Mouse (Mus musculus): Measurements from ENCODE around the gene Csn2. TPM values are rescaled to one million over a fixed set of nuclear protein-coding genes. Genes with fewer than 3 reads are reported as not detected.

Csn2 gene
- polyA plus RNA-seq (2014; fragmentation: Nextera tagmentation; extraction: Ambion mirVana) = not detected in 2 replicates

- DNase-seq = no peak
- Histone ChIP-seq H3K4me1 (ENCODE audit: insufficient read depth) (no peaks in the 10 kb centered on the region), H3K27me3 (ENCODE audit: insufficient read depth, low read length) (no peaks in the 10 kb centered on the region), H3K27ac (ENCODE audit: low read depth) (no peak within 1 kb of the TSS), H3K4me2 (no peak within 1 kb of the TSS), H3K9ac (no peak within 1 kb of the TSS), H3K36me3 (ENCODE audit: insufficient read depth) (no peaks in the 10 kb centered on the region), H3K4me3 (ENCODE audit: low read depth, low read length) (no peak within 1 kb of the TSS), H3K9me3 (ENCODE audit: low read depth, low read length) (no peaks in the 10 kb centered on the region)
- no peak for ATAC-seq (ENCODE audit: insufficient read depth)
- 64% methylated on average over 3 of the region's 3 CpGs for WGBS
- no peak for TF ChIP-seq CTCF (IDR thresholded peaks at IDR 0.05; ENCODE audit: low read depth)
Measured at GRCm38 (mm10) chr5:87699530-87699929, at the start of gene Csn2. TSS of gene Csn2 (minus strand) at chr5:87699630.

DNA sequence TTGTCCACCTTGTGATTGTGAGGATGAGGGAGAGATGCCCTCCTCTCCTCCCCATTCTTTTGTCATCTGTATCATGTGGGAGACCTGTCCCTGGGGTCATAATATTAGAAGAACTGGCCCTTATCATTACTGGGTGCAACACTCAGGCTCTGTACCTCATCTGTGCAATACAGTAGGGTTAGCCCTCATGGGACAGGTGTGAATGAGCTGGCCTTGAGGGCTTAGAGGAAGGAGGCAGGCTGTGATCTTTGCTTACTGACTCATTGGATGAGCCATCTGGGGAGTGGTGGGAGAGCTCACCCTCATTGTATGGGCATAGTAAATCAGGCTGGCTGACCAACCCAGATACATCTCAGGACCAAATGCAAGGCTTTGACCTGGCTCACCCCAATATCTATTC is 35.4 kb upstream of the Csn2 start:
- Histone ChIP-seq H3K27me3 (ENCODE audit: insufficient read depth, low read length) (no peaks in the 10 kb centered on the region), H3K4me3 (ENCODE audit: low read depth, low read length) (no peak overlapping the region), H3K9ac (no peak overlapping the region), H3K4me1 (ENCODE audit: insufficient read depth) (no peaks in the 10 kb centered on the region), H3K27ac (ENCODE audit: low read depth) (no peak overlapping the region), H3K4me2 (no peak overlapping the region), H3K36me3 (ENCODE audit: insufficient read depth) (no peaks in the 10 kb centered on the region), H3K9me3 (ENCODE audit: low read depth, low read length) (no peaks in the 10 kb centered on the region)
- ATAC-seq (ENCODE audit: insufficient read depth) = no peak
- no peak for TF ChIP-seq CTCF (IDR thresholded peaks at IDR 0.05; ENCODE audit: low read depth)
- no peak for DNase-seq

DNA sequence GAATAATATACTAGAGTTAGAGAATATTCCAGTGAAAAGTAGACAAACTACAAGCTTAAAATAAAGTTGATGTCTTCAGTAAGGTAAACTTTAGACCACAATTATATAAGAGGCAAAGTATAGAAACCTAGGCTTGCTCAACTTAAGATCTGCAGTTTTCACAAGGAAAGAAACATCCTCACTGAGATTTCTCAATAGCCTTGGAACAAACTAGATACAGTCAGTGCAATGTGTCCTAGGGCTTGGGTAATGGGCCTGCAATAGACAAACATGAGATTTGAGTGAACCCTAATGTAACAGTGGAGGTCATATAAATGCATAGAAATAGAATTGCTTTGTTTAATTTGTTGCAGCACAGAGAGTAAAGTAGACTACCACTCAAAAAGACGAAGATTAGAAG is 6.5 kb upstream of the Csn2 start:
- ATAC-seq (ENCODE audit: insufficient read depth) = no peak
- H3K4me1 ChIP-seq (ENCODE audit: insufficient read depth) = no peaks in the 10 kb centered on the region
- no peak for TF ChIP-seq CTCF (IDR thresholded peaks at IDR 0.05; ENCODE audit: low read depth)
- H3K36me3 ChIP-seq (ENCODE audit: insufficient read depth) = no peaks in the 10 kb centered on the region
- DNase-seq = no peak
- H3K27me3 ChIP-seq (ENCODE audit: insufficient read depth, low read length) = no peaks in the 10 kb centered on the region
- no peak overlapping the region for H3K27ac ChIP-seq (ENCODE audit: low read depth)
- no peak overlapping the region for H3K9ac ChIP-seq
- no peak overlapping the region for H3K4me2 ChIP-seq
- no peak overlapping the region for H3K4me3 ChIP-seq (ENCODE audit: low read depth, low read length)
- WGBS = 60% methylated on average over 1 of the region's 1 CpGs
- H3K9me3 ChIP-seq (ENCODE audit: low read depth, low read length) = no peaks in the 10 kb centered on the region

DNA sequence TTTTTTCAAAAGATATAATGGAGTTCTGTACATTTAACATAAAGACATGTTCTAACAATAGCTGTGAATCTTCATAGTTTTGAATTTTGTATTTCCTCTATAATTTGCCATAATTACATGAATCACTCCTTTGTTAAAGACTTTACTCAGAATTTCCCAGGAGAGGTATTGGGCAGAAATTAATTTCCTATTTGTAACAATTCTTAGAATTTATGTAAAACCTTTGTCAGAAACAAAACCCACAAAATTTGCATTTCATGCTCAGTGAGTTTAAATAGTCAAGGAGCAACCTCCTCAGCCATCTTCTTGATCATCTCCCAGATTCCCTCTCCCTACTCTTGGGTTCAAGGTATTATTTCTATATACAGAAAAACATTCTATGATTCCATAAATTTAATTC is 33.5 kb downstream of the Csn2 start, which contains the start of gene Csn1s1:
TSS of gene Csn1s1 (plus strand) at position 301 of the 400 bp plus-strand sequence.
- H3K27me3 ChIP-seq (ENCODE audit: insufficient read depth, low read length) = no peaks in the 10 kb centered on the region
- no peaks in the 10 kb centered on the region for H3K9me3 ChIP-seq (ENCODE audit: low read depth, low read length)
- no peak within 1 kb of the TSS for H3K27ac ChIP-seq (ENCODE audit: low read depth)
- no peak within 1 kb of the TSS for H3K4me2 ChIP-seq
- no peak within 1 kb of the TSS for H3K9ac ChIP-seq
- H3K36me3 ChIP-seq (ENCODE audit: insufficient read depth) = no peaks in the 10 kb centered on the region
- H3K4me3 ChIP-seq (ENCODE audit: low read depth, low read length) = no peak within 1 kb of the TSS
- H3K4me1 ChIP-seq (ENCODE audit: insufficient read depth) = no peaks in the 10 kb centered on the region
- TF ChIP-seq CTCF (IDR thresholded peaks at IDR 0.05; ENCODE audit: low read depth) = no peak
- no peak for DNase-seq
- no peak for ATAC-seq (ENCODE audit: insufficient read depth)

- Histone ChIP-seq H3K27me3 (ENCODE audit: insufficient read depth, low read length) (no peaks in the 10 kb centered on the region), H3K4me1 (ENCODE audit: insufficient read depth) (no peaks in the 10 kb centered on the region), H3K4me3 (ENCODE audit: low read depth, low read length) (no peak overlapping the region), H3K9ac (no peak overlapping the region), H3K36me3 (ENCODE audit: insufficient read depth) (no peaks in the 10 kb centered on the region), H3K9me3 (ENCODE audit: low read depth, low read length) (no peaks in the 10 kb centered on the region), H3K27ac (ENCODE audit: low read depth) (no peak overlapping the region), H3K4me2 (no peak overlapping the region)
- TF ChIP-seq CTCF (IDR thresholded peaks at IDR 0.05; ENCODE audit: low read depth) = peak; percentile 43; the same call in 1 of the 2 replicates
- ATAC-seq (ENCODE audit: insufficient read depth) (no peak), DNase-seq (peak; percentile 29)
Measured at GRCm38 (mm10) chr5:87642787-87643186, 56.6 kb downstream of the Csn2 start.

Other genes starting within 250 kb of the Csn2 start
- gene Ugt2a2, start 217.4 kb downstream of the Csn2 start, polyA plus RNA-seq (2014; fragmentation: Nextera tagmentation; extraction: Ambion mirVana) = not detected in 2 replicates
- not detected in 2 replicates for gene Gm43638, start 212.8 kb downstream of the Csn2 start, polyA plus RNA-seq (2014; fragmentation: Nextera tagmentation; extraction: Ambion mirVana)
- not detected in 2 replicates for gene Ugt2a1, start 208.8 kb downstream of the Csn2 start, polyA plus RNA-seq (2014; fragmentation: Nextera tagmentation; extraction: Ambion mirVana)
- gene Sult1b1, start 161.4 kb downstream of the Csn2 start, polyA plus RNA-seq (2014; fragmentation: Nextera tagmentation; extraction: Ambion mirVana) = not detected in 2 replicates
- gene Sult1d1, start 130.6 kb downstream of the Csn2 start, polyA plus RNA-seq (2014; fragmentation: Nextera tagmentation; extraction: Ambion mirVana) = not detected in 2 replicates
- not detected in 2 replicates for gene Sult1e1, start 108.0 kb downstream of the Csn2 start, polyA plus RNA-seq (2014; fragmentation: Nextera tagmentation; extraction: Ambion mirVana)
- gene Csn1s1, start 33.4 kb downstream of the Csn2 start, polyA plus RNA-seq (2014; fragmentation: Nextera tagmentation; extraction: Ambion mirVana) = not detected in 2 replicates
- not detected in 2 replicates for gene Csn1s2a, start 74.9 kb upstream of the Csn2 start, polyA plus RNA-seq (2014; fragmentation: Nextera tagmentation; extraction: Ambion mirVana)
- not detected in 2 replicates for gene Csn1s2b, start 108.5 kb upstream of the Csn2 start, polyA plus RNA-seq (2014; fragmentation: Nextera tagmentation; extraction: Ambion mirVana)
- not detected in 2 replicates for gene Prr27, start 126.1 kb upstream of the Csn2 start, polyA plus RNA-seq (2014; fragmentation: Nextera tagmentation; extraction: Ambion mirVana)
- not detected in 2 replicates for gene Odam, start 185.4 kb upstream of the Csn2 start, polyA plus RNA-seq (2014; fragmentation: Nextera tagmentation; extraction: Ambion mirVana)
- gene Csn3, start 225.9 kb upstream of the Csn2 start, polyA plus RNA-seq (2014; fragmentation: Nextera tagmentation; extraction: Ambion mirVana) = not detected in 2 replicates